Mouse (Mus musculus) myocyte (in vitro differentiated cells): ENCODE measurements around the gene Fermt3. TPM values are rescaled to one million over a fixed set of nuclear protein-coding genes. Genes with fewer than 3 reads are reported as not detected.

ENCODE experiments used
- H3K27me3 ChIP-seq: one replicate; pipeline ENCODE4 v1.6.1; 2011; ENCODE audit not compliant: control insufficient read depth, insufficient read depth, insufficient read length
- H3K36me3 ChIP-seq: one replicate; pipeline ENCODE4 v1.6.1; 2011; ENCODE audit not compliant: control insufficient read depth, insufficient read depth
- H3K4me2 ChIP-seq: one replicate; pipeline ENCODE4 v1.6.1; 2011; ENCODE audit warnings: low read depth, control low read depth
- H3K4me3 ChIP-seq: one replicate; pipeline ENCODE4 v1.5.1; 2011; ENCODE audit warnings: mild to moderate bottlenecking, control low read depth, moderate library complexity
- H3K79me2 ChIP-seq: one replicate; pipeline ENCODE4 v1.6.1; 2011; ENCODE audit not compliant: control insufficient read depth, insufficient read depth
- H3ac ChIP-seq: one replicate; pipeline ENCODE4 v1.6.1; 2011; ENCODE audit not compliant: control insufficient read depth, insufficient read length
- CEBPB ChIP-seq: IDR thresholded peaks from 2 replicates; pipeline ENCODE4 v1.6.1; 2011; ENCODE audit warnings: mild to moderate bottlenecking, moderate library complexity; ENCODE audit not compliant: poor library complexity, insufficient read depth, severe bottlenecking
- E2F4 ChIP-seq: IDR thresholded peaks from one replicate; pipeline ENCODE4 v1.6.1; 2011; ENCODE audit warnings: mild to moderate bottlenecking, control low read depth, moderate library complexity; ENCODE audit not compliant: insufficient read depth
- MAX ChIP-seq: IDR thresholded peaks from one replicate; pipeline ENCODE4 v1.6.1; 2011; ENCODE audit warnings: low read depth, mild to moderate bottlenecking, control low read depth
- MYOD1 ChIP-seq, 3 experiments: IDR thresholded peaks; one replicate each; pipeline ENCODE4 v1.6.1; 2011; ENCODE audit warnings: control low read depth in 2 of 3, low read depth in 2 of 3, mild to moderate bottlenecking in 2 of 3, moderate library complexity in 1 of 3; ENCODE audit not compliant: insufficient read length in 2 of 3, control insufficient read depth in 1 of 3
- MYOG ChIP-seq, 3 experiments: IDR thresholded peaks; one replicate each; pipeline ENCODE4 v1.6.1; 2011; ENCODE audit warnings: control low read depth in 2 of 3, low read depth in 2 of 3, mild to moderate bottlenecking in 2 of 3; ENCODE audit not compliant: insufficient read length in 2 of 3, control insufficient read depth in 1 of 3, insufficient read depth in 1 of 3
- POLR2A ChIP-seq: IDR thresholded peaks from one replicate; pipeline ENCODE4 v1.6.1; 2011; ENCODE audit warnings: low read depth, mild to moderate bottlenecking, control low read depth, moderate library complexity; ENCODE audit not compliant: insufficient read length
- POLR2AphosphoS2 ChIP-seq: IDR thresholded peaks from one replicate; pipeline ENCODE4 v1.6.1; 2011; ENCODE audit warnings: low read depth, control low read depth; ENCODE audit not compliant: insufficient read length
- REST ChIP-seq: IDR thresholded peaks from one replicate; pipeline ENCODE4 v1.6.1; 2011; ENCODE audit warnings: mild to moderate bottlenecking, control low read depth, moderate library complexity; ENCODE audit not compliant: insufficient read depth, insufficient read length
- SRF ChIP-seq: IDR thresholded peaks from one replicate; pipeline ENCODE4 v1.6.1; 2011; ENCODE audit warnings: low read depth; ENCODE audit not compliant: control insufficient read depth, insufficient read length
- TCF12 ChIP-seq: IDR thresholded peaks from one replicate; pipeline ENCODE4 v1.6.1; 2011; ENCODE audit warnings: mild to moderate bottlenecking, control low read depth; ENCODE audit not compliant: poor library complexity, insufficient read depth, severe bottlenecking
- TCF3 ChIP-seq: IDR thresholded peaks from one replicate; pipeline ENCODE4 v1.6.1; 2011; ENCODE audit warnings: low read depth, control low read depth; ENCODE audit not compliant: insufficient read length
- USF1 ChIP-seq: IDR thresholded peaks from one replicate; pipeline ENCODE4 v1.6.1; 2011; ENCODE audit warnings: low read depth, mild to moderate bottlenecking, control low read depth, moderate library complexity
- polyA plus RNA-seq: library from polyadenylated mRNA; unstranded; fragments of >200 nt; fragmentation: generic; extraction: Trizol; gene quantifications from one replicate; pipeline ENCODE4 v1.2.1, GENCODE M21; 2012; ENCODE audit warnings: missing spikeins

Gene Fermt3
- polyA plus RNA-seq, 1 experiment = 0.34 TPM

GRCm38 (mm10) chr19:7018546-7018945 is 723 bp downstream of the Fermt3 start:
- Histone ChIP-seq H3K4me2 (no peak overlapping the region), H3K27me3 (no peaks in the 10 kb centered on the region), H3K4me3 (no peak overlapping the region), H3ac (no peak overlapping the region), H3K36me3 (peaks cover 37% of the 10 kb centered on the region), H3K79me2 (no peaks in the 10 kb centered on the region)
- no peak for TF ChIP-seq REST
- no peak for TF ChIP-seq SRF
- no peak for TF ChIP-seq MYOD1 (IDR thresholded peaks at IDR 0.05; ENCODE audit: control insufficient read depth in 1 of 3, insufficient read length in 2 of 3, low read depth in 2 of 3)

DNA sequence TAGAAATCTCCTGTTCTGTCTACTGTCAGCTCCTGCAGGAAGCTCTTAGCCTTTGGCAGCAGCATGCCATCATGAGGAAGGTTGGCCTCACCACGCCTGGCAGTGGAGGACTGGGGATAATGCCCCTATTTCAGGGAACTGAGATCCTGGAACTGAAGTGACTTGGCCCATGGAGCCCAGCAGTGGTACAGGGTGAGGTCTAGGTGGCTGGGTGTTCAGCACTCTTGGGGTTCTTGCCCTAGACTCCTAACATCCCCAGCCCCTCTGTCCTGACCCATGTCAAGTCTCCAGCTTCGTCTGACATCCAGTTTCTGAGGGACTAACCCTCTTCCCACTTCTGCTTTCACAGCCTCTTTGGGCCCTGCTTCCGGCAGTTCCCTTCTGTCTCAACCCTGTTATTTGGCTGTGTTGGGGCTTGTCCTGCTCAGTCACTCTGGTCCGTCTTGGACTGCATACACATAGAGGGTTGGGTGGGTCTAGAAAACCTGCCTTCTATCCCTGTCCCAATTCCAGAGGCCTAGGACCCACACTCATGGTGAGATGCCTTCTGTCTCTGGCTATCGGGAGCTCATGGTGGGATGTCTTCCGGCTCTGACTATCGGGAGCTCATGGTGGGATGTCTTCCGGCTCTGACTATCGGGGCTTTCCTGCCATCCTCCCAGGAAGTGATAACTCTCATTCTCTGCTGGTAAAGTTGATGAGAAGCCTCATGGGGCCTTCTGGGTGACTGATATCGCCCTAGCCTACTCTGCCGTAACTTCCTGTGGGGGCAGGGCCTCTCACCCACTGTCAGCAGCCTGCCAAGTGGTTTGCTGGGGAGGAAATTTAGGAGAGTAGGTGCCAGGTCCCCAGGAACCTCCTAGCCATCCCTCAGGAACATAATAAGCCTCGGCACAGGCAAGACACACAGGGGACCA is 1.5 kb downstream of the Fermt3 start:
- Histone ChIP-seq H3K4me3 (no peak overlapping the region), H3K36me3 (peaks cover 30% of the 10 kb centered on the region), H3K79me2 (no peaks in the 10 kb centered on the region), H3K4me2 (no peak overlapping the region), H3K27me3 (no peaks in the 10 kb centered on the region), H3ac (no peak overlapping the region)
- TF ChIP-seq REST = no peak
- TF ChIP-seq MYOD1 (IDR thresholded peaks at IDR 0.05; ENCODE audit: control insufficient read depth in 1 of 3, insufficient read length in 2 of 3, low read depth in 2 of 3) = no peak
- TF ChIP-seq TCF12 = no peak
- TF ChIP-seq E2F4 = no peak

DNA sequence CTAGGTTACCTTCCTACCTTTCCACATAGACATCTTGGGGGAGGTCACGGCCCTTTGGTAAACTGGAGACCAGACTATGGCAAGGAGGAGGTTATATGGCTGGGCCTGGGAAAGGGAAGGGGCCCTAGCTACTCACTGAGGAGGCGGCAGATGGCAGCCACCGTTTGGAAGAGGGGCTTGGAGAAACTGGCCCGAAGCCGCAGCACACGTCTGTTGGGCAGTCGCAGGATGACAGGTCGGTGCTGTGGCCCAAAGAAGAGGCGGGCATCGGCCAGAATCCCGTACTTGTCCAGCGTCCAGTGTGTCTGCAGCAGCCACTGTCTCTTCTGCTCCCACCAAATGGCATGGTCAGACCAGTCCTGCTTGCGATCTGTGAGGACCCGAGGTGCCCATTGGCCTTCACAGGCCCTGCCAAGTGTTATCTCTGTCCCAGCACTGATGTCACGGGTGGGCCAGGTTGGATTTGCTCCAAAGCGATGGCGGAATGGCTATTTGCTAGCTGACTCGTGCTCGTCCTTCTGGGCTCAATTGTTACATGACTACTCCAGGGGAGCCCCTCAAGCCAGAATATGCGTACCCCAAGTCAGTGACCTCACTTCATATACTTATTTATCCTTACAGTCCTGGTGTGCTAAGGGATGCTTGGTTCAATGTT is 4.7 kb downstream of the Fermt3 start:
- TF ChIP-seq USF1 = no peak
- TF ChIP-seq CEBPB = no peak
- no peak for TF ChIP-seq E2F4
- TF ChIP-seq MAX = no peak
- no peak for TF ChIP-seq POLR2AphosphoS2
- no peak for TF ChIP-seq MYOG (IDR thresholded peaks at IDR 0.05; ENCODE audit: control insufficient read depth in 1 of 3, insufficient read depth in 1 of 3, insufficient read length in 2 of 3, low read depth in 2 of 3)
- no peak for TF ChIP-seq REST
- TF ChIP-seq SRF = no peak
- no peak for TF ChIP-seq MYOD1 (IDR thresholded peaks at IDR 0.05; ENCODE audit: control insufficient read depth in 1 of 3, insufficient read length in 2 of 3, low read depth in 2 of 3)
- TF ChIP-seq TCF3 = no peak
- TF ChIP-seq POLR2A = no peak
- no peak overlapping the region for H3K4me3 ChIP-seq
- no peaks in the 10 kb centered on the region for H3K79me2 ChIP-seq
- no peak overlapping the region for H3ac ChIP-seq
- no peak overlapping the region for H3K4me2 ChIP-seq
- no peaks in the 10 kb centered on the region for H3K27me3 ChIP-seq
- peaks cover under 1% of the 10 kb centered on the region for H3K36me3 ChIP-seq

DNA sequence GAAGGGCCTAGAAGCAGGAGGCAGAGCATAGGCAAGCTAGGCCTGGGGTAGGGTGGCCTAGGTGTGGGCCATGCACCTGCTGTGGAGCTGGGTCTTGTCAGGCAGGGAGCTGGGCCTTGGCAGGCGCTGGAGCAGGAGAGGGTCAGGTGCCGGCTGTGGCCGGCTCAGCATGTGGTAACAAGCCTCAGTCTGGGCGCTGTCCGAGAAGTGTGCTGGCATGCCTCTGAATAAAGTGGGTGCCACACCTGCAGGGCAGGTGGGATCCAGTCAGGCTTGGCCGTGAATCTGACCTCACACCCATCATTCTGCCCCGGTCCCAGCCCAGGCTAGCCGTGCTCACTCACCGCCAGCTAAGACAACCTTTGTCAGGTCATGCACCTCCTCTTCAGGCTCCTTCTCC is 5.3 kb downstream of the Fermt3 start:
- Histone ChIP-seq H3K79me2 (no peaks in the 10 kb centered on the region), H3K4me2 (no peak overlapping the region), H3ac (no peak overlapping the region), H3K36me3 (no peaks in the 10 kb centered on the region), H3K4me3 (no peak overlapping the region), H3K27me3 (no peaks in the 10 kb centered on the region)
- TF ChIP-seq POLR2AphosphoS2 (no peak), MYOG (IDR thresholded peaks at IDR 0.05; ENCODE audit: control insufficient read depth in 1 of 3, insufficient read depth in 1 of 3, insufficient read length in 2 of 3, low read depth in 2 of 3) (no peak), TCF3 (no peak), E2F4 (no peak), TCF12 (no peak), MYOD1 (IDR thresholded peaks at IDR 0.05; ENCODE audit: control insufficient read depth in 1 of 3, insufficient read length in 2 of 3, low read depth in 2 of 3) (no peak), CEBPB (no peak), USF1 (no peak), MAX (no peak), SRF (no peak), POLR2A (no peak), REST (no peak)

DNA sequence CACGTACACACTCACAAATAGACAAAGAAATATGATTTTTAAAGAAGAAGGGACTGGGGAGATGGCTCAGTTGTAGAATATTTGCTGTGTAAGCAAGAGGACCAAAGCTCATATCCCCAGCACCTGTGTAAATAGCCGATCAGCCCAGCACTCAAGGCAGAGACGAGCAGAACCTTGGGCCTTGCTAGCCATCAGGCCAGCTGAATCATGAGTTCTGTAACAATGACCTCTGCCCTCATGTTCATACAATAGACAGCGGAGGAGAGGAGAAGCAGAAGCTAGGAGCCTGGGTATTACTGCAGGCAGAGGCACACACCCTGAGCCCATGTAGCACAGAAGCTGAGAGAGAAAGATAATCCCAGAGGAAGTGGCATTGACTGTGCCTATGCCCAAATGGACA is 6.8 kb downstream of the Fermt3 start:
- H3K79me2 ChIP-seq = no peaks in the 10 kb centered on the region
- TF ChIP-seq TCF12 = no peak
- TF ChIP-seq MYOD1 (IDR thresholded peaks at IDR 0.05; ENCODE audit: control insufficient read depth in 1 of 3, insufficient read length in 2 of 3, low read depth in 2 of 3) = no peak
- TF ChIP-seq USF1 = no peak
- TF ChIP-seq MAX = no peak
- no peak for TF ChIP-seq POLR2A
- TF ChIP-seq REST = no peak
- TF ChIP-seq SRF = no peak
- TF ChIP-seq MYOG (IDR thresholded peaks at IDR 0.05; ENCODE audit: control insufficient read depth in 1 of 3, insufficient read depth in 1 of 3, insufficient read length in 2 of 3, low read depth in 2 of 3) = no peak
- no peak for TF ChIP-seq CEBPB
- no peak for TF ChIP-seq E2F4
- TF ChIP-seq TCF3 = no peak
- TF ChIP-seq POLR2AphosphoS2 = no peak
- H3ac ChIP-seq = no peak overlapping the region
- H3K36me3 ChIP-seq = no peaks in the 10 kb centered on the region
- no peak overlapping the region for H3K4me3 ChIP-seq
- H3K27me3 ChIP-seq = no peaks in the 10 kb centered on the region
- no peak overlapping the region for H3K4me2 ChIP-seq
